Mouse (Mus musculus) C2C12 (cell line): ENCODE results near the gene Pfkfb3. TPM values are rescaled to one million over a fixed set of nuclear protein-coding genes. Genes with fewer than 3 reads are reported as not detected.

ENCODE experiments used
- H3K27me3 ChIP-seq: one replicate; pipeline ENCODE4 v1.6.1; 2011; ENCODE audit not compliant: control insufficient read depth, insufficient read depth, insufficient read length
- H3K36me3 ChIP-seq: one replicate; pipeline ENCODE4 v1.6.1; 2011; ENCODE audit not compliant: control insufficient read depth, insufficient read depth
- H3K4me3 ChIP-seq: one replicate; pipeline ENCODE4 v1.5.1; 2011; ENCODE audit warnings: mild to moderate bottlenecking, control low read depth; ENCODE audit not compliant: poor library complexity, insufficient read depth, severe bottlenecking
- H3K79me2 ChIP-seq: one replicate; pipeline ENCODE4 v1.6.1; 2011; ENCODE audit not compliant: control insufficient read depth, insufficient read depth
- H3K79me3 ChIP-seq: one replicate; pipeline ENCODE4 v1.6.1; 2011; ENCODE audit warnings: low read depth, control low read depth
- H3ac ChIP-seq: one replicate; pipeline ENCODE3; 2011; ENCODE audit warnings: low read depth; ENCODE audit not compliant: control insufficient read depth, insufficient read length
- CEBPB ChIP-seq: IDR thresholded peaks from one replicate; pipeline ENCODE4 v1.6.1; 2011; ENCODE audit warnings: low read depth, mild to moderate bottlenecking, control low read depth, moderate library complexity
- CTCF ChIP-seq: IDR thresholded peaks from one replicate; pipeline ENCODE4 v1.5.1; 2011; ENCODE audit not compliant: control insufficient read depth, insufficient read depth, insufficient read length
- FOSL1 ChIP-seq: IDR thresholded peaks from one replicate; pipeline ENCODE4 v1.8.0; 2011; ENCODE audit warnings: mild to moderate bottlenecking, low read length; ENCODE audit not compliant: poor library complexity, insufficient read depth, severe bottlenecking
- MAX ChIP-seq: IDR thresholded peaks from one replicate; pipeline ENCODE4 v1.6.1; 2011; ENCODE audit warnings: mild to moderate bottlenecking, control low read depth
- MYOD1 ChIP-seq: IDR thresholded peaks from one replicate; pipeline ENCODE4 v1.6.1; 2011; ENCODE audit warnings: low read depth; ENCODE audit not compliant: control insufficient read depth, insufficient read length
- MYOG ChIP-seq: IDR thresholded peaks from one replicate; pipeline ENCODE4 v1.6.1; 2011; ENCODE audit not compliant: control insufficient read depth, insufficient read length; ENCODE audit errors: extremely low read depth
- USF1 ChIP-seq: IDR thresholded peaks from one replicate; pipeline ENCODE4 v1.6.1; 2011; ENCODE audit warnings: low read depth, mild to moderate bottlenecking, control low read depth, moderate library complexity
- polyA plus RNA-seq: library from polyadenylated mRNA; unstranded; fragments of >200 nt; fragmentation: generic; extraction: Trizol; gene quantifications from one replicate; pipeline ENCODE4 v1.2.1, GENCODE M21; 2012; ENCODE audit warnings: missing spikeins

Gene Pfkfb3
- polyA plus RNA-seq, 1 experiment: 4.2 TPM

DNA sequence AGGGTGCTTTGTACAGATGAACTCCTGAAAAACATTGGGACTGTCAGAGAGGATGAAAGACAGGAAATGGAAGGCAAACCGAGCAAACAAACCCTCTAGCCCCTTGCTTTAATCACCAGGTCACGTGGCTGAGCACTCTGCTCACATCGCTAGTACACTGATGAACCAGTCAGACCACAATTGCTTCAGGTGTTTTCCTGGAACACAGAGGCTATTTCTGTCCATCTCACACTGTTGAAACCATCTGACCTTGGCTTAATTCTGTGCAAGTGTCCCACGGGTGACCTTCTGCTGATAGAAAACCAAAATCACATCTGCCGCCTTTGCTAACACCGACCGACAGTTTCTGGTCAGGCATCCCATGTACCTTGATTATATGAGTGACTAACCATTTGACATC lies 96.0 kb downstream of the Pfkfb3 start:
- no peak overlapping the region for H3ac ChIP-seq
- no peak overlapping the region for H3K4me3 ChIP-seq
- H3K27me3 ChIP-seq: no peaks in the 10 kb centered on the region
- no peaks in the 10 kb centered on the region for H3K79me3 ChIP-seq
- peak; percentile 50 for TF ChIP-seq USF1
- TF ChIP-seq CTCF: no peak
- no peak for TF ChIP-seq MAX
- H3K36me3 ChIP-seq: no peaks in the 10 kb centered on the region
- no peaks in the 10 kb centered on the region for H3K79me2 ChIP-seq

GRCm38 (mm10) chr2:11448711-11449110 lies 105.2 kb downstream of the Pfkfb3 start:
- TF ChIP-seq USF1 (no peak), CEBPB (no peak), FOSL1 (no peak), MYOG (no peak), MYOD1 (no peak)
- Histone ChIP-seq H3K4me3 (no peak overlapping the region), H3K79me2 (no peaks in the 10 kb centered on the region), H3ac (no peak overlapping the region), H3K27me3 (no peaks in the 10 kb centered on the region), H3K79me3 (no peaks in the 10 kb centered on the region), H3K36me3 (no peaks in the 10 kb centered on the region)

- Histone ChIP-seq H3K4me3 (no peak overlapping the region), H3K27me3 (no peaks in the 10 kb centered on the region)
- TF ChIP-seq CEBPB: no peak
- TF ChIP-seq MYOD1: no peak
Observed at GRCm38 (mm10) chr2:11447865-11448264, 106.0 kb downstream of the Pfkfb3 start.

DNA sequence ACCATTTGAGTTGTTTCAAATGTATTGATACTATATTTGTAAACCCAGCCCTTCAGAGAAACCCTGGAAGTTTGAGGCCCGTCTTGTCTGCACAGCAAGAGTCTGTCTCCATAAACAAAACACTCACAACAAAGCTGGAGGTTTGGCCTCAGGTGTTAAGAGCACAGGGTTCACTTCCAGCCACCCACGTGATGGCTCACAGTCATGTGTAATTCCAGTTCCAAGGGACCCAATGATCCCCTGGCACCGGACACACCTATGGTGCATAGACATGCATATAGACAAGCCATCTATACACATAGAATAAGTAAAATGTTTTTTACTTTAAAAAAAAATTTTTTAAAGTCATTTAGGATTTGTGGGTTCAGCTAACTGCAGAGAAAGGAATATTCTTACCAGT lies 108.2 kb downstream of the Pfkfb3 start:
- no peak for TF ChIP-seq MAX
- TF ChIP-seq FOSL1: no peak
- no peak for TF ChIP-seq MYOD1
- no peak for TF ChIP-seq MYOG
- no peak for TF ChIP-seq CTCF
- no peak for TF ChIP-seq CEBPB
- TF ChIP-seq USF1: no peak
- H3K79me2 ChIP-seq: no peaks in the 10 kb centered on the region
- H3K4me3 ChIP-seq: no peak overlapping the region
- H3K36me3 ChIP-seq: no peaks in the 10 kb centered on the region
- H3K27me3 ChIP-seq: no peaks in the 10 kb centered on the region
- H3ac ChIP-seq: no peak overlapping the region
- no peaks in the 10 kb centered on the region for H3K79me3 ChIP-seq

More at GRCm38 (mm10) chr2:11447865-11448264, 106.0 kb downstream of the Pfkfb3 start:
- Histone ChIP-seq H3K36me3 (no peaks in the 10 kb centered on the region), H3K79me2 (no peaks in the 10 kb centered on the region), H3ac (no peak overlapping the region), H3K79me3 (no peaks in the 10 kb centered on the region)

- no peaks in the 10 kb centered on the region for H3K79me3 ChIP-seq
- TF ChIP-seq MAX: no peak
- TF ChIP-seq FOSL1: no peak
- no peak for TF ChIP-seq MYOG
- TF ChIP-seq CEBPB: no peak
- TF ChIP-seq CTCF: no peak
- TF ChIP-seq MYOD1: no peak
- no peak for TF ChIP-seq USF1
- H3ac ChIP-seq: no peak overlapping the region
- no peaks in the 10 kb centered on the region for H3K27me3 ChIP-seq
- no peaks in the 10 kb centered on the region for H3K79me2 ChIP-seq
- H3K4me3 ChIP-seq: no peak overlapping the region
- H3K36me3 ChIP-seq: no peaks in the 10 kb centered on the region
Observed at GRCm38 (mm10) chr2:11441864-11442263, 112.0 kb downstream of the Pfkfb3 start.

DNA sequence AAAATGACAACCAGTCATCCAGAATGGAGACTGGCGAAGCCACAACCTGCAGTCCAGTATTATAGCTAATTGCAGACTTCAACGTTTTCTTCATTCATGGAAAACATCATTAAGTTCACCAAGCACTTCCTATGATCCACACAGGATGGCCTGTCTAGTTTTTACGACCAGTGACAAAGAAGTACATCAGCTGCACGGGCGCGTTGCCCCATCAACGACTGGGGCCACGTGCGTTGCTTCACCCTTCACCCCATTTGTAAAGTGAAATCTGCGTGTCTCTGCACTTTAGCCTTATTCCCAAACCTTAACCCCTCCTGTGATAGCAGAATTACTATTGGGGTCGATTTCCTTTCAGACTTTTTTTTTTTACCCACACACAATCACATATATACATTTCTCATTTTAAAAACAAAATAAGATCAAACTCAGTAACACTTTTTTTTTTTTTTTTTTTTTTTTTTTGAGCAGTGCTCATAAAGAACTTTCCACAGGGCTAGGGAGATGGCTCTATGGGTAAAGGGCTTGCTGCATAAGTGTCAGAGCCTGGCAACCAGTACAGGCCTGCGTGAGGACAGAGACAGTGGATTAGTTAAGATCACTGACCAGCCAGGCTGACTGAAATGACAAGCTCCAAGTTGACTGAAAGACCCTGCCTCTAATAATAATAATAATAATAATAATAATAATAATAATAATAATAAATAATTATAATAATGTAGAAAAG lies 115.5 kb downstream of the Pfkfb3 start:
- Histone ChIP-seq H3K79me2 (no peaks in the 10 kb centered on the region), H3K27me3 (no peaks in the 10 kb centered on the region), H3ac (no peak overlapping the region), H3K36me3 (no peaks in the 10 kb centered on the region), H3K4me3 (no peak overlapping the region), H3K79me3 (no peaks in the 10 kb centered on the region)
- TF ChIP-seq MAX (no peak), MYOD1 (no peak), CEBPB (no peak), CTCF (no peak), USF1 (no peak), MYOG (no peak), FOSL1 (no peak)
